Mouse (Mus musculus): ENCODE results near the gene Rnh1.

GRCm38 (mm10) chr7:141218141-141218540 lies 45.5 kb upstream of the Rnh1 start:
- no peak for TF ChIP-seq CTCF (conservative IDR thresholded peaks at IDR 0.05 in 1 of 2, IDR thresholded peaks at IDR 0.05 in 1 of 2; ENCODE audit: low read depth in 2 of 2, low read length in 2 of 2)
- no peak for TF ChIP-seq HCFC1 (IDR thresholded peaks at IDR 0.05; ENCODE audit: low read depth, low read length)
- no peak for TF ChIP-seq POLR2A (IDR thresholded peaks at IDR 0.05; ENCODE audit: low read depth, low read length)

Measured in CH12.LX (cell line).